Mouse (Mus musculus) lung, embryonic 16.5 days (tissue): Measurements from ENCODE around the gene Ptprt. TPM values are rescaled to one million over a fixed set of nuclear protein-coding genes. Genes with fewer than 3 reads are reported as not detected.
A peak's percentile ranks its signal among the peaks of the same experiment; 100 is the strongest.

Experiments used
- ATAC-seq: fragments of 200-750 bp; cut with Nextera tagmentation; 2 replicates; pipeline ENCODE4 v1.8.0; 2017; ENCODE audit warnings: low read depth, mild to moderate bottlenecking, moderate library complexity
- H3K27ac ChIP-seq: fragments of 300-500 bp; sonication (generic); 2 replicates; pipeline ENCODE4 v1.5.1; 2014; ENCODE audit warnings: mild to moderate bottlenecking, control low read depth, low read length
- H3K27me3 ChIP-seq: fragments of 300-500 bp; sonication (generic); 2 replicates; pipeline ENCODE4 v1.6.1; 2014; ENCODE audit warnings: low read depth, low read length, mixed read lengths; ENCODE audit not compliant: control insufficient read depth, insufficient read depth
- H3K36me3 ChIP-seq: fragments of 300-500 bp; sonication (generic); 2 replicates; pipeline ENCODE4 v1.6.1; 2014; ENCODE audit warnings: low read length; ENCODE audit not compliant: control insufficient read depth, insufficient read depth
- H3K4me1 ChIP-seq: fragments of 300-500 bp; sonication (generic); replicated peaks from 2 replicates; pipeline ENCODE4 v1.6.1; 2014; ENCODE audit warnings: low read length, mixed read lengths; ENCODE audit not compliant: control insufficient read depth, insufficient read depth
- H3K4me2 ChIP-seq: fragments of 300-500 bp; sonication (generic); 2 replicates; pipeline ENCODE4 v1.6.1; 2014; ENCODE audit warnings: low read depth, low read length, control low read depth
- H3K4me3 ChIP-seq: fragments of 300-500 bp; sonication (generic); 2 replicates; pipeline ENCODE4 v1.5.1; 2014; ENCODE audit warnings: mild to moderate bottlenecking, low read length, control low read depth
- H3K9ac ChIP-seq: fragments of 300-500 bp; sonication (generic); 2 replicates; pipeline ENCODE4 v1.6.1; 2014; ENCODE audit warnings: low read length, control low read depth
- H3K9me3 ChIP-seq: fragments of 300-500 bp; sonication (generic); 2 replicates; pipeline ENCODE4 v1.6.1; 2016; ENCODE audit warnings: low read length; ENCODE audit not compliant: control insufficient read depth
- WGBS: fragments of 180-500 bp; shearing (Covaris S2); extraction: QIAGEN DNeasy Blood & Tissue Kit; methylation state at CpG from one replicate; pipeline ENCODE4 v1.1.7; 2014; 5-methylcytosine and 5-hydroxymethylcytosine counted together
- polyA plus RNA-seq: library from polyadenylated mRNA; unstranded; fragments of >200 nt; fragmentation: Nextera tagmentation; extraction: Ambion mirVana; gene quantifications from 2 replicates; pipeline ENCODE4 v1.2.1, GENCODE M21; 2015

Gene Ptprt
- polyA plus RNA-seq, 1 experiment from 2014 or later, result 0.62 TPM

DNA sequence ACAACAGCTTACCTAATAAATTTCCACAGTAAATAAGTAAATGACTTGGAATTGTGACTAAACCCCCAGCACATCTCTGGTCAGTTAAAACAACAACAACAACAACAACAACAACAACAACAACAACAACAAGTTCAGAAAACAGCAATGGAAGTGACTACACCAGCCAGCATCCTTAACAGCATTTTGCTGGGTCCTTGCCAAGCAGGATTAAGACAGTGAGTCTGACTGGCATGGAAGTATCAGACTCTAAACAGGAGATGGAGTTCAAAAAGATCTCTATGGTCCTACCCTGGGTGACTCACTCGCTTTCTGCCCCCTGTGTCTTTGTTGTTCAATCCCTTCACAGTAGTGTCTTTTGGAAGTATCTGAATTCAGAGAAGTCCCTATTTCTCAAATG, 1035.1 kb downstream of the Ptprt start:
- WGBS, result 81% methylated on average over 1 of the region's 1 CpGs
- Histone ChIP-seq H3K27me3 (no peaks in the 10 kb centered on the region), H3K4me2 (no peak overlapping the region), H3K4me1 (no peaks in the 10 kb centered on the region), H3K9me3 (no peaks in the 10 kb centered on the region), H3K27ac (no peak overlapping the region), H3K4me3 (no peak overlapping the region), H3K36me3 (no peaks in the 10 kb centered on the region), H3K9ac (no peak overlapping the region)
- ATAC-seq, result no peak

DNA sequence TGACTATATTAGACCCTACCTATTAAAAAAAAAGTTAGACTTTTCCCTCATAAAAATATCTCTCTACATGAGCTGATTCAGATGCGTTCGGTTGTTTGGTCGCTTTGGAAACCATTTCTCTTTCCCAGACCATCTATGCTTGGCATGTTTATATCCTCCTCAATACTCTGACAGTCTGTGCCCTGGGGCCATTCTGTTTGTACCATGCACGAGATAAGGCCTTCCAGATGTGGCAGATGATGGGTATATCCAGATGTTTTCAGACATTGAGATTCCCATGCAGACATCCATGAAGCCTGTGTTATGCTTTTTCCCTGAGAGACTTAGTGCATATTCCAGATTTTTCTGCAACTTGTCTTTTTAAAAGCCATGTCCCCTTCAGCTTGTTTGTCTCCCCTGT, 1052.5 kb downstream of the Ptprt start:
- Histone ChIP-seq H3K27ac (no peak overlapping the region), H3K4me1 (no peaks in the 10 kb centered on the region), H3K4me3 (no peak overlapping the region), H3K4me2 (no peak overlapping the region), H3K9ac (no peak overlapping the region), H3K36me3 (no peaks in the 10 kb centered on the region), H3K27me3 (no peaks in the 10 kb centered on the region), H3K9me3 (no peaks in the 10 kb centered on the region)
- 55% methylated on average over 4 of the region's 4 CpGs for WGBS
- no peak for ATAC-seq

DNA sequence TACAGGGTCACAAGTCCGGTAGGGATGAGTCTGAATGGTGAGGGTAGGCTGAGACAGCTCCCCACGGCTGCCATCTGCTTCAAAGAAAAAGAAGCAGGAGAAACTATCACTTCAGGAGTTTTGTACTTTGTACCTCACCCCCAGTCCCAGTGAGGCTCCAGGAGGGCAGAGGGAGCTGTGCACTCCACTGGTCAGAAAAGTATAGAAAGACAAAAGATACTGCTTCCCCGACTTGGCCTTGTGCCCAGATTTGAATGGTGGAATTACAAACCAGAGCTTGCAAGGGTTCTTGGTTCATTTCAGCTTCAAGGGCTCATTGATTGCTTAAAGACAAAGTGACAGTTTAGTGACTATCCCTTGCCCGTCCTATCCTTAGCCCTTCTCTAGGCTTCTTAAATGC, 1053.6 kb downstream of the Ptprt start:
- Histone ChIP-seq H3K36me3 (no peaks in the 10 kb centered on the region), H3K4me3 (no peak overlapping the region), H3K27me3 (no peaks in the 10 kb centered on the region), H3K9ac (no peak overlapping the region), H3K4me1 (no peaks in the 10 kb centered on the region), H3K4me2 (no peak overlapping the region), H3K27ac (no peak overlapping the region), H3K9me3 (no peaks in the 10 kb centered on the region)
- no peak for ATAC-seq
- WGBS, result 56% methylated on average over 4 of the region's 4 CpGs

DNA sequence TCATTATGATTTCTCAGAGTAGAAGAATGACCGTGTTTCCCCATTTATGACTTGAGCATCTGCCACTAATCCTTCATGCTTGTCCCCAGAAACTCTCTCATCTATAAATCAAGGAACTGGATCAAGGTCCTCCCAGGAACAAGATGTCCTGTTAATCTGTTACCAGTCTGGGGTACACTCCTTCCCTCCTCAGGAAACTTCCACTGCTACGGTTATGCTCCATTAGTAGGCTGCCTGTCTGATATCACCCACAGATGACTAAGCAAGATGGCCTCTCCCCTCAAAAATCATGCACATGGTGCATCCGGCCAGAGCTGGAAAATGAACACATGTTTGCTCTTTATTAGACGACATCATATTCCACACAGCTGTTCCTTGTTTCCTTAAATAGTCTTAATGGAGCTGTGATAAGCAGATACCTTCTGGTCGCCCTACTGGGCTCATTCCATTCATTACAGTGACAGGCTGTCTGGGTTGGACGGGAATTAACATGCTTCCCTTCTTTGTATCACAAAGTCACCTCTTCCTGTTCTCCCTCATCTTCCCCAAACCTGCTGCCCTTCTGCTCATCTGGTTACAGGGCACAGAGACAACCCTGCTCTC, 1060.6 kb downstream of the Ptprt start:
- H3K4me1 ChIP-seq, result no peaks in the 10 kb centered on the region
- H3K36me3 ChIP-seq, result no peaks in the 10 kb centered on the region
- H3K4me2 ChIP-seq, result no peak overlapping the region
- no peak overlapping the region for H3K27ac ChIP-seq
- WGBS, result 36% methylated on average over 6 of the region's 6 CpGs
- H3K27me3 ChIP-seq, result no peaks in the 10 kb centered on the region
- no peak for ATAC-seq
- H3K4me3 ChIP-seq, result no peak overlapping the region
- no peaks in the 10 kb centered on the region for H3K9me3 ChIP-seq
- no peak overlapping the region for H3K9ac ChIP-seq

GRCm38 (mm10) chr2:161593391-161594152, 1067.4 kb downstream of the Ptprt start:
- no peak overlapping the region for H3K4me2 ChIP-seq
- ATAC-seq, result no peak
- no peaks in the 10 kb centered on the region for H3K27me3 ChIP-seq
- H3K4me3 ChIP-seq, result no peak overlapping the region
- H3K9ac ChIP-seq, result no peak overlapping the region
- no peaks in the 10 kb centered on the region for H3K4me1 ChIP-seq
- 73% methylated on average over 7 of the region's 7 CpGs for WGBS
- no peaks in the 10 kb centered on the region for H3K36me3 ChIP-seq
- H3K27ac ChIP-seq, result no peak overlapping the region
- no peaks in the 10 kb centered on the region for H3K9me3 ChIP-seq

DNA sequence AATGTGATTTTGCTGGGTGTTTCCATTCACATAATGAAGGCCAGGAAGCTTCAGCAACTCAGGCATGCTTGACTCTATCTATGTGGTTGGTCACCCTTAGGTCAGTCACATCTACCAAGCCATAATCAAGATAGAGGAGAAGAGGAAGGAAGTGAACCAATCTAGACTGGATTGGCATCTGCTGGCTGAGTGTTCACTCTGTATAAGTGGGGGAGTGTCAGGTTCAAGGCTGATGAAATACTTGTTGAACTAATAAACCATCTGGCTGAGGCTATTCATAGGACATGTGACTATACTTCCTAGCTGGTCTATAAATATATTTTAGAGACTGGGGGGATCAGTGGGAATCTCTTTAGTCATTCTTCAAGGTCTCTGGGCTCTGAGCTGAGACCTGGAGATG, 1086.5 kb downstream of the Ptprt start:
- H3K4me1 ChIP-seq, result no peaks in the 10 kb centered on the region; the same call in 1 of the 2 replicates
- H3K9me3 ChIP-seq, result no peaks in the 10 kb centered on the region; the same call in 1 of the 2 replicates
- no peak; the same call in 1 of the 2 replicates for ATAC-seq
- H3K4me3 ChIP-seq, result no peak overlapping the region
- H3K36me3 ChIP-seq, result no peaks in the 10 kb centered on the region
- H3K4me2 ChIP-seq, result no peak overlapping the region
- H3K27me3 ChIP-seq, result no peaks in the 10 kb centered on the region
- no peak overlapping the region for H3K27ac ChIP-seq
- no peak overlapping the region for H3K9ac ChIP-seq

- Histone ChIP-seq H3K4me1 (no peaks in the 10 kb centered on the region; the same call in 1 of the 2 replicates), H3K9me3 (no peaks in the 10 kb centered on the region; the same call in 1 of the 2 replicates), H3K4me2 (no peak overlapping the region), H3K9ac (no peak overlapping the region), H3K27me3 (no peaks in the 10 kb centered on the region), H3K4me3 (no peak overlapping the region), H3K36me3 (no peaks in the 10 kb centered on the region), H3K27ac (no peak overlapping the region)
- no peak for ATAC-seq
Observed at GRCm38 (mm10) chr2:161572201-161572600, 1088.7 kb downstream of the Ptprt start.

DNA sequence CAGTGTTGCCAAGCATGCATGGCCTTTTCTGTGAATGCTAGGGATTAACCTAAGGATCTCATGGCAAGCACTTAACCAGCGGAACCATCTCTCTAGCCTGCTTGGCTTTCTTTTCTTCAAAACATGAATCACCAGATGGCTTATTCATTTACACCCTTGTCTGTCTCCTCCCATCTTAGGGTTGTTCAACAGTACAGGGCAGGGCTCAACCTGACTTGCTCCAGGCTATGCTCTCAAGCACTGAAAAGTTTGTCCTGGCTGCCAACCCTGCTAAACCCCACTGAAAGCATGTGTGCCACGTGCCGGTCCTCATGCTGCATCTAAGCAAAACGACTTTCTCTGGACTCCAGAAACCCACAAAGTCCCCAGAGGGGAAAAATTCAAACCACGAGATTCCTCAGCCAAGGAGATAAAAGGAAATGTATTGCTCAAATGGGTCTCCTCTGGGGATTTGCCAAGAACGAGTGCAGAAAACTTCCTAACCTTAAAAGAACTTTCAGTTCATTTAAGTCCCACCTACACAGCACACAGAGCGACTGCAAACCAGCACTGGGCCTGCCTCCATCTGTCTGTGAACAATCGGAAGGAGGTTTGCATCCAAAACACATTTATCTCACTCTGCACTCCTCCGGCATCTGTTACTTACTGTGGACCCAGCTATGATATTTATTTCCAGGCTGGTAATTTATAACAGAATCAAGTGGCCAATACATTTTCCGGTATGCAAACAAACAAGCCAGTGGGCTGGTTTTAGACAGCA, 1090.5 kb downstream of the Ptprt start:
- H3K4me1 ChIP-seq, result no peaks in the 10 kb centered on the region; the same call in 1 of the 2 replicates

DNA sequence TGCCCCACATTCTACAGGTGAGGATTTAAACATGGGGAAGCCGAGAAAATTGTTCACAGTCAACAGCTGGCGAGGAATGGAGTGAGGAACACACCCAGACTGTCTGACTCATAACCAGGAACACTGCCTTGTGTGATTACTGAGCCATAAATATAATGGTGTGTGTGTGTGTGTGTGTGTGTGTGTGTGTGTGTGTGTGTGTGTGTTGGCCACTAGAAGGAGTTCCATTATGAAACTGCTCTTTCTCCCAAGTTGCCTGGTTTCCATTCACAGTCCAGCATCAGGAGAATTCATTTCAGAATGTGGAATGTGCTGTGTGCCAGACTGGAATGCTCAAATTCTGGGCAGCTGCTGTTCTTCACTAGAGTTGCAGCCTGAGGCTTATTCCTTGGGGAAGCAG, 1099.4 kb downstream of the Ptprt start:
- no peaks in the 10 kb centered on the region for H3K36me3 ChIP-seq
- no peaks in the 10 kb centered on the region for H3K4me1 ChIP-seq
- no peak overlapping the region for H3K4me2 ChIP-seq
- no peak for ATAC-seq
- no peaks in the 10 kb centered on the region for H3K27me3 ChIP-seq
- no peak overlapping the region for H3K9ac ChIP-seq
- H3K4me3 ChIP-seq, result no peak overlapping the region
- no peaks in the 10 kb centered on the region for H3K9me3 ChIP-seq
- WGBS, result 70% methylated on average over 2 of the region's 2 CpGs
- no peak overlapping the region for H3K27ac ChIP-seq

More for the DNA sequence above, 1090.5 kb downstream of the Ptprt start:
- H3K9me3 ChIP-seq, result no peaks in the 10 kb centered on the region; the same call in 1 of the 2 replicates
- H3K4me2 ChIP-seq, result no peak overlapping the region
- H3K27me3 ChIP-seq, result no peaks in the 10 kb centered on the region
- H3K4me3 ChIP-seq, result no peak overlapping the region
- 41% methylated on average over 10 of the region's 10 CpGs for WGBS
- H3K9ac ChIP-seq, result no peak overlapping the region
- H3K36me3 ChIP-seq, result no peaks in the 10 kb centered on the region
- ATAC-seq, result peak; percentile 23; the same call in 1 of the 2 replicates
- H3K27ac ChIP-seq, result no peak overlapping the region
